Mouse (Mus musculus): Measurements from ENCODE around the gene Gm9945.

The Gm9945 gene

DNA sequence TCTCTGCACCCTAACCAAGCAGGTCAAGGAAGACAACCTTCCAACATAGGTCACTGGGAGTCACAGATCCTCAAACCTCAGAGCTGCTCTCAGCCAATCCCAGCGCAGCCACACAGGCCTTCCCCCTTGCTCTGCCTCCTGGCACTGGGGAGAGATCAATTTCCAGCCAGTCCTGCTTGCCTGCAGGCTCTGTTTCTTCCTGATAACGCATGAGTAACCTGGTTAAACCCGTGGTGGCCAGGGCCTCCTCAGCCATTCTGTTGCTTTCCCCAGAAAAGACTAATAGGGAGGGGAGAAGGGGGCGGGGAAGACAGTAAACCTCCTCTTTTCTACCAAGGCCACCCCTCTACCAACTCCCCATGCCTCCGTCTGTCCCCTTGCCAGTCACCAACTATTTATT lies 18.2 kb upstream of the Gm9945 start:
- no peak for DNase-seq (ENCODE audit: low spot score)

DNA sequence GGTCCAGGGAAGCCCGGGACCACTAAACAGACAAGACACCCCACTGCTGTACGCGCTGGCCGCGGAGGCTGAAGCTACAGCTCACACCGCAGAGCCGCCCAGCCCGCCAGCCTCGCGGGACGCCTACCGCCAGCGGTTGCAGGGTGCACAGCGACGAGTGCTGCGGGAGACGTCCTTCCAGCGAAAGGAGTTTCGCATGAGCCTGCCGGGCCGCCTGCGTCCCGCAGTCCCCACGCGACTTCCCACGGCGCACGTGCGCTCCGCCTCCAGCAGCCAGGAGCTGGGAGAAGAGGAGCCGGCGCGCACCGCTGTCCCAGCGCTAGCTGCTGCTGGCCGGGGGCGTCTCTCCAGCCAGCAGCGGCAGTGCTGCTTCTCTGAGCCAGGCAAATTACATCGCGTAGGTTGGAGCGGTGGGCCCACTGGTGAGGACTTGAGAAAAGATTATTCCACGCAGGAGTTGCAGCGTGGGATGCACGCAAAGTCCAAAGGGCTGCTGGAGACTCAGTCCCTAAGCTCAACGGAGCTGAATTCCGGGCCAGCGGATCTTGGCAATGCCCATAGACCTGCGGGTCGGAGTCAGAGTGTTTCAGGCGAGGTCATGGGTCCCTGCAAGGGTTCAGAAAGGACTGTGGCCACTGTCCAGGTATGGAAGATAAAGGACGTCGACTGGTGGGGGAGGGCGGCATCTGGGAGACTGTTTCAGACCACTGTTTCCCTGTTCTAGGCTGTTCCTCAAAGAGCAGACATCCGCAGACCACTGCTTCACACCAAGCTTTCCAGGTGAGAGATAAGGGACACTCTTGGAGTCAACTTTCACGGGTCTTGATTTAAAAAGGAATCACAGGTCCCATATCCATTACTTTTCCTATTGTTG lies 16.2 kb upstream of the Gm9945 start:
- no peak for DNase-seq (ENCODE audit: low spot score)

DNA sequence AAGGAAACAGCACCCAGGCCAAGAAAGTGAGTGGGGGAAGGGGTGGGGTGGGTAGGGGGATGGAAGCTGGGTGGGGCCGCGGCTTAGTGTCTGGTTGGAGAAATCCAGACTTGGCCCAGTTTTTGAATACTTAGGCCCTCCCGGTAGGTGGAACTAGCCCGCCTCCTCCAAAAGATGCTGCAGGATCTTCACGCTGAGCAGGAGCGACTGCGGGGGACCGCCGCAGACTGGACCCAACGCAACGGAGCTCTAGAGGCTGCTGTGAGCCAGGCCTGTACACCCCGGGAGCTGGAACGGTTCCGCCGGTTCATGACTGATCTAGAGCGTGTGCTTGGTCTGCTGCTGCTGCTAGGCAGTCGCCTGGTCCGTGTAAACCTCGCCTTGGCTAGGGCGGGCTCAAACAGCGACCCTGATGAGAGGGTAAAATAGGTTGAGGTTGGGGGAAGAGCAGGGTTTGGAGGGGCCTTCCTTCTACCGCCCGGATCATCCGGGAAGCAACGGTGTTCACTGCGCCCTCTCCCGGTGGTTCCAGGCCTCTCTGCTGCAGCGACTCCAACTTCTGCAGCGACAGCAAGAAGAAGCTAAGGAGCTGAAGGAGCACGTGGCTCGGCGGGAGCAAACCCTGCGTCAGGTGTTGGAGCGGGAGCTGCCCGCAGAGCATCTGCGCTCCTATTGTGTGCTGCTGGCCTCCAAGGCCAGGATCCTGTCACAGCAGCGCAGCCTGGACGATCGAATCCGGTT lies 13.6 kb upstream of the Gm9945 start:
- peak; percentile 69 for DNase-seq (ENCODE audit: low spot score)

DNA sequence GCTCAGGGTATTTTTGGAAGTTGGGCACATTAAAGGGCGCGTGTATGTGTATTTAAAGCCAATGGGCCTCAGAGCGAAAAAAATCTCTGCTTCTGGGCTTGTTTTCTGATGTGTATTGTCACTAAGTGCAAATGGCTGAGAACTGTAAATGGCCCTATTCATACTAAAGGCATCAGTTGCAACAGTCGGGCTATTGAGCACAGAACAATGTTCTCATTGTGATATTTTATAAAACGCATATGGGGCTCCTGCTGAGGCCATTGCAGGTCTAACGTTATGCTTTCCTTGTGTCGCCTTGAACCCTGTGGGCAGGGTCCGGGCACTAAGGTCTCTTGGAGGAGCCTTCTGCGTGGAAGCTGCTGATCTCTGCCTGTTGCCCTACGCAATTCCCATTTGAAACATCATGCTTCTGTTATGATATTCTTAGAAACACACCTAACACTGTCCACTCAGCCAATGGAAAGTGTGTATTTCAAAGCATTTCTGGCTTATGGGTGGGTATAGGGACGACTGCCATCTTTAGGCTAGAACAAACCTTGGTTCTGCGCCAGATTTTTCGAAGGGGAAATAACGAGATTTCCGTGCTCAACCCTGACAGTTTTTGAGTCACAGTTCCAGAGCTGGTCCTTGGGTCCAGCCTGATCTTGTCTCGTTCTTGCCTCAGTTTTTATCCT lies 10.5 kb upstream of the Gm9945 start:
- DNase-seq (ENCODE audit: low spot score): no peak

DNA sequence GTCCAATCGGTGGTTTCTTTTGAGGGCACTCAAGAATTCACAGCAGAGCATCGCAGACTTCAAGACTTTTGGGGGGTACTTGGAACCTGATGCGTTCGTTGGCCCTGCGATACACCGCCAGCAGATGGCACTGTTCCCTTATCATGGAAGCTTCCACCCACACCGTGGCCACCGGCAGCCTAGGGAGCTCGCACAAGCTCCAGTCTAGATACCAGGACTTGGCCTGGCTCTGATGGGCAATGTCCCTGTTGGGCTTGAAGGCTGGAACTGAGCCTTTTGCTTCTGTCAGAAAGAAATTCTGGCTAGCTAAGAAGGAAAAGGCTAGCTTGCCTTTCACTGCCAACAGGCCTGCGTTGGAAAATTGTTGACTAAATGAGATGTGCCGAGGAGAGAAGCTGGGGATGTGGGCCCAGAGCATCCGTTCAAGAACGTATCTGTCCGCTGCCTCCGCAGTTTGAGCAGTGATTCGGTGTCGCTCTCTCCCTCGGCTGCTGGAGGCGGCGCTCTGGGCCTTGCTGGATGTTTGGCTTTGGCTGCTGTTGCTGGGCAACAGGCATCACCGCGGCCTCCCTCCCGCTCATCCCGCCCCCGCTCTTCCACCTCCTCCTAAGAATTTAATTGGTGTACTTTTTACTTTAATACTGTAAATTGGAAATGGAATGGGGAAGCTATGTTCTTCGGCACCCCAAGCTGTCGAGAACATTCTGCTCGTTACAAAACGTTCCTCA lies 9.8 kb upstream of the Gm9945 start, which contains the start of gene Gm9837:
TSS of gene Gm9837 (minus strand) at position 512 of the 728 bp plus-strand sequence.
- peak; percentile 69 for DNase-seq (ENCODE audit: low spot score)

DNA sequence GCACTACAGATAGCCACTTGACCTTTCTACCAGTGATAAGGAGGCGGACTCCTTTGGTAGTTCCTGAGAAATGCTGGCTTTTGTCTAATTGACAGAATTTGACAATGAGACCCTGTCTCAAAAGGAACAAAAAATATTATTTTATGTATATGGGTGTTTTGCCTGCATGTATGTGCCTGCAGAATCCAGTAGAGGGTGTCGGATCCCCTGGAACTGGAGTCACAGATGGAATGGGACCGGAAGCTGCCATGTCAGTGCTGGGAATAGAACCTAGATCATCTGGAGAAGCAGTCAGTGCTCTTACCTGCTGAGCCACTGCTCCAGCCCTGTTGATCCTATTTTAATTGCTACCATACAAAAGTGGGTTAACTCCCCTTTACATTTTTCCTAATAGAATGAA lies 7.3 kb upstream of the Gm9945 start:
- no peak for DNase-seq (ENCODE audit: low spot score)

DNA sequence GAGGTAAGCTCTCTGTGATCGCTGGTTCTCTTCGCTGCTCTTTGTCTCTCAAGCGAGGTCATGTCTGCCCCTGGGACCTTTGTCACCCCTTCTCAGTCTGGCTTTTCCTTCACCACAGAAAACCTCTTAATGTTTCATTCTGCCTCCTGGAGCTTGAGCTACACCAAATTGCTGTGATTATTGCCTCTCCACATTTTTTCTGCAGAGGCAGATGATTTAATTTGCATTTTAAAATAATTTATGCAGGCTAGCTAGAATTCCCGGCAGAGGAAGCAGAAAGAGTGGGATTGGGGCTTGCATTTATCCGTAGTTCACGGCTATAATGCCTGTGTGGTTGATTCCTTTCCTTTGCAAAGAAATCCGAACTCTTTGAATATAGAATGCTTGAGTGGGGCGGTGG lies 4.3 kb upstream of the Gm9945 start:
- no peak for DNase-seq (ENCODE audit: low spot score)

DNA sequence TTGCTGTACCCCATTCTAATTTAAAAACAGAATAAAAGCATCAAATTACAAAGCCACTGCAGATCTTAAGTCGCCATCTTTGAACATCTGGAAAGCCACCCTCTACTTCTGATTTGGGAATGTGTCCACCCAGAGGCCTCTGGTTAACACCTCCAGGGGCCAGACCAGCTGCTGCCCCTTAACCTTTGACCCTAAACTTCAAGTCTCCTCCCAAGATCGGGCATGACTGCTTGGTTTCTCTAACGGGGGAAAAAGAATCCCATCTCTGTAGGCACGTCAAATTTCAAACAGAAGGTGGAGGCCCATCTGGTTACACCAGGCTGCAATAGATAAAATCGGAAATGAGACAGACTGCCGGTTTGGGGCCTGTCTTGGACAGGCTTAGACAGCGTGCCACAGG lies 2.1 kb upstream of the Gm9945 start:
- DNase-seq (ENCODE audit: low spot score): no peak

DNA sequence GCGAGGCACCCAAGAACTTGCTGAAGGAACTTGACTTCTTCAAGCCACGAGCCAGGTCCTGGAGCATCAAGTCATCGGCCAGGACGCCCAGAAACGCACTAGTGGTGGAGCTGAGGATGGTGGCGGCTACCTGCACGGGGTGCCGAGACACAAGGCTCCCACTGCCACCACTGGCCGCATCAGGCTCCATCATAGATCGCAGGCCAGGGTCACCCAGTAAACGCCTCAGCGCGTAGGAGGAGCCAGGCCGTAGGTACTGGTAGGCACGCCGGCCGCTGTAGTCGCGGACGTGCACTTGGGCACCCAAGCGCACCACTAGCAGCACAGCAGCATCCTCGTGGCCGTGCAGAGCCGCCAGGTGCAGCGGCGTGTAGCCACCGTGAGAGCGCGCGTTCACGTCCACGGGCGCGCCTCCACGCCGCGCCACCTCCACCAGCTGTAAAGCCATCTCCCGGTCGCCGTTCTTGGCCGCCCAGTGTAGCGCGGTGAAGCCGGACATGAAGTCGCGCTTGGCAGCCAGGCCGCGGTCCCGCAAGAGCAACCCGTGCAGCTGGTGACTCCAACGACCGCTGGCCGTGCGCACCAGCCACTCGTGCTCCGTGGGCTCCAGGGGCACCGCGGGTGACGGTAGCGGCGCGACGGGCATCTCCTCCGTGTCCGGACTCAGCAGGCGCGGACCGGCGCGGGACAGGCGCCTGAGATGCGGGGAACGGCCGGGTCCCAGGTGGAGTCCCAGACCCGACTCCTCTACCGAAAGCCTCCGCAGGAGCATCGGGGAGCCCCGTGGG lies 1.4 kb upstream of the Gm9945 start:
- DNase-seq (ENCODE audit: low spot score): no peak

DNA sequence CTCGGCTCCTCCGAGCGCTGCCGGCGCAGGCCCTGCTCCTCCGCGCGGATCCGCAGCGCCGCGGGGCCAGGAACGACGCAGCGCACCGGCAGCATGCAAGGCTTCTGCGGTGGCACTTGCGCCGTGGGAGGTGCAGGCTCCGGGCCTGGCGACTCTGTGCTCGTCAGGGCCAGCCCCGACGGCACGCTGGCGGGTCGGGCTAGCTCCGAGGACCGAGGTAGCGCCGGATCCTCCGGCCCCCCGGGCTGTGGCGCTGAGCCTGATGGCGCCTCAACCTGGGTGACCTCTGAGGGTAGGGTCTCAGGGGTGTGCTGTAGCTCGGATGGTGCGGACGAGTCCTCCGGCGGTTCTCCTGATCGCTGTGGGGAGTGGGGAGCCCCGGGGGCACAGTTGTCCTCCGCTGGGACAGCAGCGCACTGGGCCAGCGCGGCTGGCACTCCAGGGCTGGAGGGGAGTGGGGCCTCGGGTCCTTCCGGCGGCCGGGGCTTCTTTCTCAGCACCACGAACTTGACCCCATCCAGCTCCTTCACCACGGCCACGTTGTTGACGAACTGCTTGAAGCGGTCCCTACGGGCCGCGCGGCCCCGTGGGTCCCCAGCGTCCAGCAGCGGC lies 689 bp upstream of the Gm9945 start:
- DNase-seq (ENCODE audit: low spot score): peak; percentile 31

DNA sequence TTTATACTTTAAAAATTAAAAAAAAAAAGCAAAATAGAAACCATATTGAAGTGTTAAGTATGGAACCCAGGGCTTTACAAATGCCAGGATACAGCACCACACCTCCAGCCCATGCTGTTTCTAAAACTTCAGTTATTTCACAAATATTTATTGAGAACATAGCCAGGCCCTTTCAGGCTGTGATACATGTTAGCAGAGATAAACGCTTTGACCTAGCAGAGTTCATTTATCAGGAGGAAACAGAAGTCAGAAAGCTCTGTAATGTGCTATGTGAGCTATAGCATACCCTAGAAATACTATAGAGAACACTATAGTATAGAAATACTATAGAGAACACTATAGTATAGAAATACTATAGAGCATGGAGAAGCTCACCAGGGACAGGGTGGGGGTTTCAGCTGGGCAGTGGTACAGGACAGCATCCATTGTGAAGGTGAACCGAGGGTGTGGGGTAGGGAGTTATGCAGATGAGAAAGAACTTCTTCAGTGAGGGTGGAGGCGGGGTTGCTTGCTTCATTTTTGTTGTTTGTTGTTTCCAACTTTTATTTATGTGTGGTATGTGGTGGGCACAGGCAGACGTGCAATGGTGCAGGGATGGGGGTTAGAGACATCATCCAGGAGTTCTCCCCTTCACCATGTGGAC lies 1.2 kb downstream of the Gm9945 start:
- DNase-seq (ENCODE audit: low spot score): no peak

DNA sequence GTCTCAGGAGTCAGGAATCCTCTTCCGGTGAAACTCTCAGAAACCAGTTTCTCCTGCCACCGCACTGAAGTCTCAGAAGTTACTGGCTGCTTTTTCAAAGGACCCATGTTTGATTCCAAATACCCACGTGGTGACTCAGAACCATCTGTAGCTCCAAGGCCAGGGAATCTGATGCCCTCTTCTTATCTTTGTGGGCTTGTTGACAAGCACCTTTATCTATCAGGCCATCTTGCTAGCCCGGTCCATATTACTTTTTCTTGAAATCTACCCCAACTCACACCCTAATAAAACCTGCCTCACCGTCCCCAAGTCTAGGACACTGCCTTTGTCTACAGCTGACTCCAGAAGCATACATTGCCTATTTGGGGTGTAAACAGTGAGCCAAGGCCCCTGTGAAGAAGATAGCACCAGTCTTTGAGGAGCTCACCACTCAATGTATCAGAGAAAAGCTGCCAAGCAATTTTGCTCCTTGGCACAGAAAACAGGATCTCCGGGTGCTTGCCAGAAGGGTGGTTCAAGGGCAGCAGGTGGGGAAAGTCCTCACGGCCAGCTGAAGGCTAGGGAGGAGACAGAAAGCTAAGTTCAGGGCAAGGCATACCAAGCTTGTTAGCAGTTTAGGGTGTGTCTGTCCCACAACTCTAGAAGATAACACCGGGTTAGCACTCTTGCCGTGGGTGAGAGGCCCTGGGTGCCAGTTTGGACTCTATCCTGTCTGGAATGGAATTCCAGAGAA lies 3.4 kb downstream of the Gm9945 start:
- no peak for DNase-seq (ENCODE audit: low spot score)

DNA sequence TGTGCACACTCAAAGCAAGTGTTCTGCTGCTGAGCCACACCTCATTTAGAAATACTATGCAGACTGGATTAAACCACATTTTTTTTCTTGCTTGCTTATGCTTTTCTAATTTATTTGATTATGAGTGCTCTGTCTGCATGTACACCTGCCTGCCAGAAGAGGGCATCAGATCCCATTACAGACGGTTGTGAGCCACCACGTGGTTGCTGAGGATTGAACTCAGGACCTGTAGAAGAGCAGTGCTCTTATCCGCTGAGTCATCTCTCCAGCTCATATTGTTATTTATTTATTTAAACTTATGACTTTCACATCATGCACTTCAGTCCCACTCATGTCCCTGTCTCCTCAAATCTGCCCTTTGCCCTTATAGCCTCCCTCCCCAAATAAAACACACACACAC lies 5.8 kb downstream of the Gm9945 start:
- no peak for DNase-seq (ENCODE audit: low spot score)

DNA sequence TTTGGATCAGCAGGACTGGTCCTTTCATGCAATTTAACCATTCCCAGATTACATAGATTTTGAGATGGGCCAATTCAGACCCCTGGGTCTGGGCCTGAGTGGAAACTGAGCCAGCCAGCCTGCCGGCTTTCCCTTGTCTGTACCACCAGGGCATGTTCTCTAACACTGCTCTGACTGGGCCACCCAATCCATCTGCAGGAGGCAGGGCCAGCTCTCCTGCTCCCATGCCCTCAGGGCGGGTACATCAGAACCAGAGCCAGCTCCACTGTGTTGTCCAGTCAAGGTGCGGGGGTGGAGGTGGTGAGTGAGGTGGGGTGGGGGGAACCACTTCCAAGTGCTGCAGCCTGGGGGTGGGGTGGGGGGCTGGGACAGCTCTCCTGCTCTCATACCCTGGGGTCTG lies 6.4 kb downstream of the Gm9945 start:
- DNase-seq (ENCODE audit: low spot score): no peak

DNA sequence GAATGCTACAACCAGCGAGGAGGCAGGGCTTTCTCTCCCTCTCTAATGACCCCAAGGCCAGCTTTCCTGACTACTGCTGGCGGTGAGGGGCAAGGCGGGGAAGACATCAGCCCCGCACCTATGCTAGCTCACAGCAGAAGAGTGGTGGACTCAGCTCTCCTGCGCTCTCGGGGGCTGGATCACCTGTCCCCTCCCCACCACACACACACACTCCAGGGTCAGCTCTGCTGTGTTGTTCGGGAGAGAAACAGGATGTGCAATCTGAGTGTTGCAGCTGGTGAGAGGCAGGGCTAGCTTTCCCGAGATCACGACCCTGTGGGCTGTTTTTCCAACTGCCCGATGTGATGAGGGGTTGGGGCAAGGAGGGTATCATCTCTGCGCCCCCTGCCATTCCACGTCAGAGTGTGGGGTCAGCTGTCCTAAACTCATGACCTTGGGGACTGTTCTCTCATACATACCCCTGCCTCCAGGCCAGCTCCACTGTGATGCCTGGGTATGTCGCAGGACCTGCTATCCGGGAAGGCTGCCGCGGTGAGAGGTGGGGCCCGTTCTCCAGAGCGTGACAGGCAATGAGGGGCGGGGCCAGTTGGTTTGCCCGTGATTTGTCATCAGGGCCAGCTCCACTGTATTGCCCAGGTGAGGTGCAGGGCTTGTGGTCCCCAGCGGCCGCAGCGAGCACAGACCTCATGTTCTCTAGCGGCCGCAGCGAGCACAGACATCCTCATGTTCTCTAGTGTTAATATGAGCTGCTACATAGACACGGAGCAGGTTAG lies 7.0 kb downstream of the Gm9945 start:
- DNase-seq (ENCODE audit: low spot score): no peak

DNA sequence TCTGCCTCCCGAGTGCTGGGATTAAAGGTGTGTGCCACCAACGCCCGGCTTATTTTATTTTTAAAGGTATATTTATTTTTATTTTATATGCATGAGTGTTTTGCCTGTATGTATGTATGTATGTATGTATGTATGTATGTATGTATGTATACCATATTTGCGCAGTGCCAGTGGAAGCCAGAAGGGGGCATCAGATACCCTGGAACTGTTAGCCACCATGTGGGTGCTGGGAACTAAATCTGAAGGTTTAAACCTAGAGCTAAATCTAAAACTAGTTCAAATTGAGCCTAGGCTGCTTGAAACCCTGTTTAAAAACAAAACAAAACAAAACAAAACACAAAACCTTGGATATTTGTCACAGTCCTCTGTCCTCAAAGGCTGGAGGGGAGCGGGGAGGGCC lies 9.0 kb downstream of the Gm9945 start:
- DNase-seq (ENCODE audit: low spot score): no peak

DNA sequence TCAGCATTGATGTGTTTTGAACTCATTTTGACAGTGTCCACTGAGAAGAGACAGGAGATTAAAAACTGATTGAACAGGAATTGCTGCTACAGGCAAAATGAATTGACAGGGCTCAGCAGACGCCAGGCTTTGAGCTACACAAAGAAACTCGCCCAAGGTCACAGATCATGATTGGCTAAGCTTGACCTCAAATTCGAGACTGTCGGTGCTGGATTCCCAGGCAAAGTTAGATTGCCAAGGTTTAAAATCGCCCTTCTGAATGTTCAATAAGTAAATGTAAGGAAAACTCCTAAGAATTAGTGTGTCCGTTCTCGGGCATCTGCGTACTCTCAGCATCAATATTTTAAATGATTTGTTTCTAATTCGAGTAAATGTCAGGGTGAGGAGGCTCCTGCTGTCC lies 9.5 kb downstream of the Gm9945 start:
- no peak for DNase-seq (ENCODE audit: low spot score)

DNA sequence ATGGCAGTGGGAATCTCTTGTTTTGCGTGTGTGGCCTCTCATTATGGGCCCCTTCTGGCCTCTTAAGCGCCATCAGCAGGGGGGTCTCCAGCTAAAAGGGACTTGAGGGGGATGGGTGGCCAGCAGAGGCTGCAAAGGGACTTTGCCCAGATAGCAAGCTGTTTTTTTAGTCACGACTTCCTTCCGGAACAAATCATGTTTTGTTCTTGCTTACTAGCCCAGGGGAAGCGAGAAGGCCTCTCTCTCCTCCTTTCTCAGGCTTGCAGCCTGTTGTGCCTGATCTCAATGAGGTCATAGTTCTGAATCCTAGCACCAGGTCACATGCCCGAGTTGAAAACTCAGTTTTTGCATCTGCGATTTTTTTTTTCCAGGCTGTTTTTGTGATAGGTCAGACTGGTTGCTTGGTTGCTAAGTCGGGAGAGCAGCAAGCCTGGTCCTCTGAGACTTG lies 12.0 kb downstream of the Gm9945 start:
- peak; percentile 53 for DNase-seq (ENCODE audit: low spot score)
